Mouse (Mus musculus): ENCODE results near the gene Fbxo41.
"Not testable (repeated sequence)": the region's sequence is repeated elsewhere in the genome, so short reads cannot be mapped to it uniquely, and the experiment has no call there.

The Fbxo41 gene

GRCm38 (mm10) chr6:85450697-85451663 is 51.8 kb downstream of the Fbxo41 start, which contains the start of gene Cct7:
Gene Cct7, plus strand, starts transcription at chr6:85451514.
- DNase-seq (ENCODE audit: low read depth in 1 of 2, low spot score in 2 of 2): peak; percentile 93

DNA sequence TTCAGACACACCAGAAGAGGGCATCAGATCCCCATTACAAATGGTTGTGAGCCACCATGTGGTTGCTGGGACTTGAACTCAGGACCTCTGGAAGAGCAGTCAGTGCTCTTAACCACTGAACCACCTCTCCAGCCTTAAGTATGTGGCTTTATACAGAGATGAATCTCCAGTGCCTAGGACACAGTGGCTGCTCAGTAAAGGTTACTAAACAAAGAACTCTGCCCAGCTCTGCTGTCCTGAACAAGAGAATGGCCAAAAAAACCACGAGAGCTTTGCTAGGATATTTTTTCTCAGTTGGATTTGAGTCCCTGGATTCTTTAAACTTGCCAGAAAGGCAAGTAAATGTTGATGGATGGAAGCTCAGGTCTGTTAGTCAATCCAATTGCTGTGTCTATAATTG is 52.7 kb downstream of the Fbxo41 start:
- DNase-seq (ENCODE audit: low read depth in 1 of 2, low spot score in 2 of 2): not testable (repeated sequence)

- DNase-seq (ENCODE audit: low read depth in 1 of 2, low spot score in 2 of 2): no peak
These were observed 55.4 kb downstream of the Fbxo41 start for GRCm38 (mm10) chr6:85447351-85447750.

- DNase-seq (ENCODE audit: low read depth in 1 of 2, low spot score in 2 of 2): no peak
These were observed 57.5 kb downstream of the Fbxo41 start for GRCm38 (mm10) chr6:85445286-85445685.

DNA sequence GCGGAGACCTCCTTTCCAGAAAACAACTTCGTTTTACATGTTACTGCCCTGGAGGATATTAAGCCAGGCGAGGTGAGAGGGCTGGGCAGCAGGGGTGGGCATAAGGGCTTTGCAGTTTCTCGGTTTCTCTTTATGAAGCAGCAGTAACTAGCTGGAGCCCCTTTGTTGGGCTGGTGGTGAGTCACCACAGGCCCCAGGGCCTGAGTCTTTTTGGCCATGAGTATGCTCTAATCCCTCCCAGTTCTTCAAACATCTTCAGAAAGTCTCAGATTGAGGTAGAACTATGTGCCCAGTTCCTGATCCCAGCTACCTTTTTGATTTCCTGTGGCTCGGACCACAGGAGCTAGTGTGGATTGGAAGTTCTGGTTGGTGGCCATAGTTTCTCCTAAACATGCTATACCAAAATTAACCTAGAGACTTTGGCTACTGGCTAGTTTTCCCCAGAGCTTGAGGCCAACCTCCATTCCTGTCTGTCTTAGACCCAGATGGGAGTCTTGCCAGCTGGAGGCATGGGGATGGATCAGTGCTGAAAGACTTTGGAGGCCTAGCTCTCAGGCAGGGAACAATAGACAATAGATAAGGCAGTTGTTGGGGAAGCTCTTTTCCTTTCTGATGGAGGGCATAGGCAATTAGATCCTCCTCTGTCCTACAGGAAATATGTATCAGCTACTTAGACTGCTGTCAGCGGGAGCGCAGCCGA is 58.4 kb downstream of the Fbxo41 start:
- no peak for DNase-seq (ENCODE audit: low read depth in 1 of 2, low spot score in 2 of 2)

DNA sequence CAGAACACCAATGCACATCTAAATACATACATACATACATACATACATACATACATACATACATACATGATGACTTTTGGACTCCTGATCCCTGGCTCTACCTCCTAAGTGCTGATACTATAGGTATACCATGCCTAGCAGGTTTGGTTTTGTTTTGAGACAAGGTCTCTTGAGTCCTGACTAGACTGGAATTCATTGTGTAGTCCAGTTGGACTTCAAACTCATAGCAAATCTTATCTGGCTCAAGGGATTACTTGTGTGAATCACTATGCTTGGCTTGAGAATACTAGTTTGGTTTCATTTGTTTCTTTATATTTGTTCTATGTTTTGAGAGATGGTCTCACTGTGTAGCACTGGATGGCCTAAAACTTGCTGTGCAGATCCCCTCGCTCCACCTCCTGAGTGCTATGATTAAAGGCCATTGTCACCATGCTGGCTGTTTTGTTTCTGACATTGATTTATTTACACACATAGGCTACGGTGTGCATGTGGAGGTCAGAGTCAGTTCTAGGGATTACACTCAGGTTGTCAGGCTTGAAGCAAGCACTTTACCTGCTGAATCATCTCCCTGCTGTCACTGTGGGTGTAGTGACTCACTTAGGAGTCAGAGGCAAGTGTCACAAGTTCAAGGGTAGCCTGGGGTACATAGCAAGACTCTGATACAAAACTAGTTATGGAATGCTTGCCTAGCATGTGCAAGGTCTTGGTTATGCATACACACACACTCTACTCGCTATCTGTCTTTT is 59.1 kb downstream of the Fbxo41 start:
- DNase-seq (ENCODE audit: low read depth in 1 of 2, low spot score in 2 of 2): no peak

DNA sequence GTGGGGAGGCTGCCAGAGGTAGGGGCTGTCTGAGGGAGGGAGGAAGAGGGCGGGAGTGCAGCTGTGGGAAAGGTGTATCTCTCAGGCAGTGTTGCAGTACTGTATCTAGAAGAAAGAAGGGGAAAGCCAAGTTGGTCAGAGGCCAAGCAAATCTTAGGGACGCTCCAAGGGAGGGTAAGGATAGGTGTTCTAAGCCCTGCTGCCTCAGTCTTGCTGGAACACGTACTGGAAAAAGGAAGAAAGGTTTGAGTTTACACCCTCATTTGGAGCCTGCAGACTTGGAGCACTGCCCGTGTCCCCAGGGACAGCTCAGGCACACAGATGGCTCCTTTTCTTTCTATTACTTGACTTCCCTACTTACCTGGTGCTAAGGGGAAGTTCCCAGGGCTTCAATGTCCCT is 61.7 kb downstream of the Fbxo41 start:
- DNase-seq (ENCODE audit: low read depth in 1 of 2, low spot score in 2 of 2): no peak

DNA sequence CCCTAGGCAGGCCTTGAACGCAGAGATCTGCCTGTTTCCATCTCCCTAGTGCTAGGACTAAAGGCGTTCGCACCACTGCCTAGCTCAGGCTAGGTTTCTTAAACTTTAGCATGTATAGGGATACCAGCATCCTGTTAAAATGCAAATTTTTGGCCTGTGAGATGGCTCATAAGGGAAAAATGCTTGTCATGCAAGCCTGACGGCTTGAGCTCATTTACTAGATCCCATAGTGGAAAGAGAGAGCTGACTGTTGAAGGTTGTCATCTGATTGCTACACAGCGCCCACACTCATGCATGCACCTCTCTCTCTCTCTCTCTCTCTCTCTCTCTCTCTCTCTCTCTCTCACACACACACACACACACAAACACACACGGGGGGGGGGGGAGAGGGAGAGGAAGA is 66.2 kb downstream of the Fbxo41 start:
- DNase-seq (ENCODE audit: low read depth in 1 of 2, low spot score in 2 of 2): no peak

DNA sequence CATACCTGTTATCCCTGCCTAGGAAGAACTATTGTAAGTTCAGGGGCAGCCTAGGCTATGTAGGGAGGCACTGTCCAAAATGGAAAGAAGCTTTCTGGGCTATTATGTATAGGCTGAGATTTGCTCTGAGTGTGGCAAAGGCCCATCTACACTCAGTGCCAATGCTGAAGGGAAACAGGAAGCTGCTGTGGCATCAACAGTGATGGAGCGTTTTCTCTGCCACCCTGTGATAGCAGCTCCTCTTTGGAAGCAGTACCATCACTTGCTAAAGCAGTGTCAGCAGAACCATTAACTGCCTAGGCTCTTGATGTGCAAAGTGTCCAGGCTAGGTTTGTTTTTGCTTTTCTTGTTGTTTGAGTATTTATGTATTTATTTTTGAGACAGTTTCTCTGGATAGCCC is 66.6 kb downstream of the Fbxo41 start:
- no peak for DNase-seq (ENCODE audit: low read depth in 1 of 2, low spot score in 2 of 2)

GRCm38 (mm10) chr6:85433865-85434264 is 68.9 kb downstream of the Fbxo41 start:
- no peak for DNase-seq (ENCODE audit: low read depth in 1 of 2, low spot score in 2 of 2)

DNA sequence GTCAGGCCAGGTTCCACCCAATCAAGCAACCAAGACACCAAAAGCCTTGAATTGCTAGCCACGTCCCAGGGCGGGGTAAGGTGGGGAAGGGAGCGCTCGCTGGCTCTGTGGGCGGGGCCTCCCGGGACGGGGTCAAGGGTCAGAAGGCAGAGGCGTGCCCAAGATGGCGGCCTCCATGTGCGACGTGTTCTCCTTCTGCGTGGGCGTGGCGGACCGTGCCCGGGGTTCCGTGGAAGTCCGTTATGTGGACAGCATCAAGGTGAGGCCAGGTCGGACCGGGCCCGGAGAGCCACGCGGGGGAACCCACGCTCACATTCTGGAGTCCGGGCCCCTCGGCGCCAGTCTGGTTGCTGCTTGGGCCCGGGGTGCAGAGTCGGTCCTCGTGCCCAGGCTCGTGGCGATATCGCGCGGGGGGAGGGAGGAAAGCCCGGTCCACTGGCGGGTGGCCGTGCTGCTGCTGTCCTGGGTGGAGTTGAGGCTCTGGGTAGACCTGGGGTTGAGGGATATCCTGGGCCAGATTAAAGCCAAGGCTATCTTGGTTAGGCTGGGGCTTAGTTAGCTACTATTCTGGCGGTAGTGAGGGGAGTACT is 70.9 kb downstream of the Fbxo41 start, which contains the start of gene Smyd5:
Smyd5 (plus strand) TSS at position 148 of the 590 bp plus-strand sequence.
- peak; percentile 38 to 75 for DNase-seq (ENCODE audit: low read depth in 1 of 2, low spot score in 2 of 2)

DNA sequence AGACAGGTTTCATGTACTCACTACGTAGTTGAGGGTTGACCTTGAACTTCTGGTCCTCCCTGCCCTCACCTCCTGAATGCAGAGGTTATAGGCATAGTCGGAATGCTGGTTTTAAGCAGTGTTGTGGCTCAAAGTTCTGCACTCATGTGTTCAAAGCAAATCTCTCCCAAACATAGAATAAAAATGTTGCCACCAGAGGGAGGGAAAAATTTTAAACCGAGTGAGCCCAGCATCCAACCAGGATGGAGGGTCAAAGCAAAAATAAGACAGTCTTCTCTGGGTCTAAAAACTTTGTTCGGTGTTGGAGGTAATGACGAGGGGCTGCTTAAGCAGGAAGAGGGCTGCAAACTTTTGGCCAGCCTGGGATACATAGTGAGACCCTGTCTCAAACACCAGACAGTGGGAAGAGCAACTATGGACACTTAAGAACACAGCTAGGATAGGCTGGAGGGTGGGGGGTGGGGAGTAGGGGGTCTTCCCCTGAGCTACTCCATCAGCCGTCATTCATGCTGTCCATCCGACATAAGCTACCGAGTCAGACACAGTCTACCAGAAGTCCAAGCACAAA is 71.4 kb downstream of the Fbxo41 start:
- DNase-seq (ENCODE audit: low read depth in 1 of 2, low spot score in 2 of 2): no peak

DNA sequence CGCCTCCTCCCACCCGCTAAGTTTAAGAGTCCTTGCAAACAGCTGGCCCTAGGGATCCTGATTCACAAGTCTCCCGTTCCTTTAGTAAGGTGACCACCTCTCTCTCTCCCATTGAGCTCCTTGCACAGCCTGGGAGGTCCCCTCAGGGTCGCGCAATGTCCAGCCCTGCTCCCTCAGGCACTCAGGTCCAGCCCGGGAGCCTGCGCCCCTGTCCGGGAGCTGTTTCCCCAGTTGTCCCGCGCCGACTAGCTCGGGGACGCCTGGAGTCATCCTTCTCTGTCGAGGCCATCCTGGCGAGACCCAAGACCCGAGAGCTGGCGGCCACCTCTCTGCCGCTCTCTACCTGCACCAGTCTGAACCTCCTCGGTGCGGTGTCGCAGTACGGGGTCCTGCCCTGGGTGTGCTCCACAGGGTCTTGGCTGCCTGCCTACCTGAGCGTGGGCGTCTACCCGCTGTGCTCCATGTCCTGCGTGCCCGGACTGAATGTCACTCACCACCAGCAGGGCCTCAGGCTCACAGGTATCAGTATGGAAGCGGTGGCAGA is 78.9 kb downstream of the Fbxo41 start, which contains the start of gene Noto:
Noto (plus strand) TSS at position 51 of the 544 bp plus-strand sequence.
- no peak for DNase-seq (ENCODE audit: low read depth in 1 of 2, low spot score in 2 of 2)
